Mouse (Mus musculus): ENCODE results near the gene Cntd1.

The Cntd1 gene

DNA sequence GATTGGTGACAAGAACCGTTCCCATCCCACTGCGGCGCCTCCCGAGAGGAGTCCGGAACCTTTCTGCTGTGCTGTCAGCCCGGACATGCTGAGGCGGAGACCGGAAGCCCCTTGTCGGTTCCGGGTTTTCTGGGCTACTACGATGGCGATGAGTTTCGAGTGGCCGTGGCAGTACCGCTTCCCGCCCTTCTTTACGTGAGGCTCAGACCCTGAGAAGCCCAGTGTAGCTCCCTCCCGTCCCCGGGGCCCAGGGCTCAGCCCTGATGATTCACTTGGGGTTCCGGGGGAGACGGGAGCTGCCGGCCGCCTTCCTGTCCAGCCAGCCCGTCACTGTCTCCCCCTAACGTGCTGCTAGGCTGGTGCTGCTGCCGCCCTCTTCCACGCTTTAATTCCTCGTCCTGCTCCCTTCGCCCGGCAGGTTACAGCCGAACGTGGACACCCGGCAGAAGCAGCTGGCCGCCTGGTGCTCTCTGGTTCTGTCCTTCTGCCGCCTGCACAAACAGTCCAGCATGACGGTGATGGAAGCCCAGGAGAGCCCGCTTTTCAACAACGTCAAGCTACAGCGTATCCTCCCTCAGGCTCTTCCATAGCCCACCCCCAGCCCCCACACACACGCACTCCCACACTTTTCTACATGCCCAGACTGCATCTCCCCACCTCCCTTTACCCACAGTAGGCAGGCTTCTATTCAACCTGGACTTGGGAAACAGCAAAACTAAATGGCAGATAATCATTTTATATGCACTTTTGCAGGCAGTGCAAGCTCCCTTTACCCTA is 25.0 kb upstream of the Cntd1 start, which contains the start of gene Vps25:
Gene Vps25 (plus strand): TSS at position 95 of the 777 bp plus-strand sequence.
- DNase-seq (ENCODE audit: low read depth, low spot score) = peak; percentile 70

DNA sequence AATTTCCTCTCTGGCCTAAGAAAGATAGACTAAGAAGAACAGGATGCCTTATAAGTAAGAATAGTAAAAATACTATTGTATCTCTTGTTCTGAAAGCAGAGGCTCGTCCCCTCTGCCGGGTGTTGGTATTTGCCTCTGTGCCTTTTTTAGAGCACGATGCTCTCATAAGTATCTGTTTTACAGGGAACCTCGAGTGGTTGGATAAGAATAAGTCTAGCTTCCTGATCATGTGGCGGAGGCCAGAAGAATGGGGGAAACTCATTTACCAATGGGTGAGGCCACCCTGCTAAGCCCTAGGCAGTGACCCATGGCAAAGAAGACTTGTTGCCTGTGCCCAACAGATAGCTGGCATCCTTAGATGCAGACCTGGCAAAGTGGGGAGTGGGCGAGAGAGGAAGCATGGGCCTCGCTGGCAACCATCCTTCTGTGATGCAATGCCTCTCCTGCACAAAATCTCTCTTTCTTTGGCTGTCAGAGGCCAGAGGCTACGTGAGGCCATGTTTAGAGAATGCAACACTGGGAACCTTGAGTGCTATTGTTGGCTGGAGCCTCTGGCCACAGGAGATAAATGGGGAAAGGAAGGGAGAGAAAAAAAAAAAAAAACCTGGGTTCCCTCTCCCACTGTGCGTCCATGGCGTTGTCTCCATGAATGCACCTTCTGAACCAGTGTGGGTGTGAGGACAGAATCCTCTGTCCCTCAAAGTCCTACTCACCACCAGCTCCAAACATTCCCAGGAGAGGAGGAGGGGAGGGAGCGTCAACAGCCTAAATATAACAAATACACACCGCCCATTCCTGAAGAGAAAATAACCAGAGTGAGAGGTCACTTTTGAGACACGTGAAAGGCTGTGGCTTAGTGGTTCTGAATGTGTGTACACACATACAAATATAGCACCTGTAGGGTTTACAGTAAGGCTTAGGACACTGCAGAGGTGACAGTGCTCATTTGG is 22.7 kb upstream of the Cntd1 start:
- DNase-seq (ENCODE audit: low read depth, low spot score) = no peak

DNA sequence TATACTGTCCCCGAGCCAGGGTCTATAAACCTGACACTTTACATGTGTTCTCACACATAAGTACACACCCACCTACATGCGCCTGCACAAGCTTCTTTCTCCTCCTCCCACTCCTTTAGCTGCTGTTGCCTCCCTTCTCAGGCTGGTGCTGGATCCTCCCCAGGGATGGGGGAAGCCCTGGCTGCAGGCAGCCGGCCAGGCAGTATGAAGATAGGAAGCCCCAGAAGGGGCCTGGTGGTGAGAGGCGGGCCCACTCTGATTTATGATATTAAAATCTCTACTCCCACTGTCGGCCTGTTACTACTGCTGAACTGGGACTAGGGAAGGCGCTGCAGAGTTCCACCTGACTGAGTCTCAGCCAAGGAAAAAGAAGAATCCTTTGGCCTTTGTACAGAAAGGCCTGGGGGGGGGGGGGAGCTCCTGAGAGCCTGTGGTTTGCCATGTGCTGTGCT is 19.5 kb upstream of the Cntd1 start:
- no peak for DNase-seq (ENCODE audit: low read depth, low spot score)

DNA sequence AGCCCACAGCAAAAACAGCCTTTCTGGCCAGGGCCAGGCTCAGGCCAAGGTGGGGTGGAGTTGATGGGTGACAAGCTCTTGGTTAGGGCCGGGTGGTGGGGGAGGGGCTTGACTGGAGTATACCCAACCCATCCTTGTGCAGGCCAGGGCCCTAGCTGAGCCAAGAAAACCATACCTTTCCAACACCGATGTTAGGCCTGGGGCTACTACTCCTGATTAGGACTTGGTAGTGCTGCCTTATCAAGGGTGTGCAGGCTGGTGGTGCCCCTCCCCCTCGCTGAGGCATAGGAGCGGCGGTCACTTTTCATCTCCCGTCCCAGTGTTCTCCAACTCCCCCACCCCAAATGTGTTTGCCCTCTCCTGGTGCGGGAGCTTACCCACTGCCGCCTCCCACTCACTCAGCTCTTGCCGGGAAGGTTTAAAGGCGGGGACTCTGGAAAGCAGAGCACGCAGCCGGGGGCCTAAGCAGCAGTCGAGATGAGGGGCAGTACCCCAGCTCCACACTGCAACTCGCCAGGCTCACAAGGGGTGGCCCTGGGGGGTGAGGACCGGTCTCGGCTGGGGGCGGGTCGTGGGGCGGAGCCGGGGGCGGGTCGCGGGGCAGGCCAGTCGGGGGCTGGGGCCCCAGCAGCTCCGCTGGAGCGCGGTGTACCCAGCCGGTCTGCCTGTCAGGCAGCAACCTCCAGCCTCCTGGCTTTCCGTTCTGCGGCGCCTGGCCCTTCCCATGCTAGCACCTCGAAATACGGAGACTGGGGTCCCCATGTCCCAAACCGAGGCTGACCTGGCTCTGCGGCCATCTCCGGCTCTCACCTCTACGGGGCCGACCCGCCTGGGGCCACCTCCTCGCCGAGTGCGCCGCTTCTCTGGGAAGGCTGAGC is 18.6 kb upstream of the Cntd1 start, which contains the start of gene Wnk4:
Gene Wnk4 (plus strand): TSS at position 620 of the 878 bp plus-strand sequence.
- DNase-seq (ENCODE audit: low read depth, low spot score) = no peak

DNA sequence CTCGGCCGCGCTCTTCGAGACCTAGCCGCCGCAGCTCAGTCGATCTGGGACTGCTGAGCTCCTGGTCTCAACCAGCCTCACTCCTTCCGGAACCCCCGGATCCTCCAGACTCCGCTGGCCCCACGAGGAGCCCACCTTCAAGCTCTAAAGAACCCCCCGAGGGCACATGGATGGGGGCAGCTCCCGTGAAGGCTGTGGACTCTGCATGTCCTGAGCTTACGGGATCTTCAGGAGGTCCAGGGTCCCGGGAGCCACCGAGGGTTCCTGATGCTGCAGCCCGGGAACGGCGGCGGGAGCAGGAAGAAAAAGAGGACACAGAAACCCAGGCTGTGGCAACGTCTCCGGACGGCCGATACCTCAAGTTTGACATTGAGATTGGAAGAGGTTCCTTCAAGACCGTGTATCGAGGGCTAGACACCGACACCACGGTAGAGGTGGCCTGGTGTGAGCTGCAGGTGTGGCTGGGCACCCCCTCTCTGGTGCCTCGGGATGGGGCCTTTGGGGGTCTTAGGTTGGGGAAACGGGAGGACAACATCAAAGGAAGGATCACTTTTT is 17.9 kb upstream of the Cntd1 start:
- DNase-seq (ENCODE audit: low read depth, low spot score) = no peak

DNA sequence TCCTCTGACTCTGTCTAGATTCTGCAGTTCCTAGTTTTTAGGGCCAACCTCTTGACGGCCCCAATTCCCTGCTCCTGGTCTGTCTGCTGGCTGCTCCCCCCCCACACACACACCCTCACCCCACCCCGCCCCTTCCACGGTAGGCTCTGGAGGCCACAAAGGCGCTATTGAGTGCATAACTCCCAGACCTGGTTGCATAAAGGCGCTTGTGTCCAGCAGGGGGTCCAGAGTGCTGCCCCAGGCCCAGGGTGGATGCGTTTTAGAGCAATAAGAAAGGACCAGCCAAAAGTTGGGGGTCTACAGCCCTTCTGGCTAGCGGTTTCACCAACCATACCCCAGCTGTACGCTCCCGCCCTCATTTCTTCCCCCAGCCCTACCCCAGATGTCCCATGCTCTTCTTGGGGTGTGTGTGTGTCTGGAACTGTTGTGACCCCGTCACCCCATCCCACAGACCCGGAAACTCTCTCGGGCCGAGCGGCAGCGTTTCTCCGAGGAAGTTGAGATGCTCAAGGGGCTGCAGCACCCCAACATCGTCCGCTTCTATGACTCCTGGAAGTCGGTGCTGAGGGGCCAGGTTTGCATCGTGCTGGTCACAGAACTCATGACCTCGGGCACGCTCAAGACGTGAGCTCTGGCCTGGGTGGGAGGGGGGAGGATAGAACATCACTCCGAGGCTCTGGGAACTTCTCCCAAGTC is 16.4 kb upstream of the Cntd1 start:
- no peak for DNase-seq (ENCODE audit: low read depth, low spot score)

DNA sequence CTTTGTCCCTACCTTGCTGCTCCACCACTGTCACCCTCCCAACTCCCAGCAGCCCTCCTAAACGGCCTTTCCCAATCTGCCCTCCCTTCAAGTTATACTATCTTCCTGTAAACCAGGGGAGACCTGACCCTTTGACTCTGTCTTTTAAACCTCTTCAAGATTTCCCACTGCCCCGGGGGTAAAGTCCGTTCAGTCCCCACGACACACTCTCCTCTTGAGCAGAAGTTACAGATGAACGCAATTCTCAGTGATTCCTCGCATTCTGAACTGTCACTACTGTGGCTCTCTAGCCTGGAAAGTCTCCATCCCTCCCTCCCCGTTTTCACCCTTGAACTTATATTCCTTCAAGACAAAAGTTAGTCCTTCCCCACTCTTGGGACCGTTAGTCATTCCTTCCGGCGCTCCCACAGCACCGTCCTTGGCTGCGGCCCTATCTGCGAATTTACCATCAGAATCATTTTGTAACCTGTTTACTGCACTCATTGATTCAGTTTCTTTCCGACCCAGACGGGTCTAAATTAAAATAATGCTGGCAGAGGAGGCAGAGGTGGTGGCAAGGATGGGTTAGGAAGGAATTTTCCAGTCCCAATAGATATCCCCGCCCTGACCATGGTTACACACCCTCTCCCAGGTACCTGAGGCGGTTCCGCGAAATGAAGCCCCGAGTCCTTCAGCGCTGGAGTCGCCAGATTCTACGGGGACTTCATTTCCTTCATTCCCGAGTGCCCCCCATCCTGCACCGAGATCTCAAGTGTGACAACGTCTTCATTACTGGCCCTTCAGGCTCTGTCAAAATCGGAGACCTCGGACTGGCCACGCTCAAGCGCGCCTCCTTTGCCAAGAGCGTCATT is 15.4 kb upstream of the Cntd1 start:
- no peak for DNase-seq (ENCODE audit: low read depth, low spot score)

DNA sequence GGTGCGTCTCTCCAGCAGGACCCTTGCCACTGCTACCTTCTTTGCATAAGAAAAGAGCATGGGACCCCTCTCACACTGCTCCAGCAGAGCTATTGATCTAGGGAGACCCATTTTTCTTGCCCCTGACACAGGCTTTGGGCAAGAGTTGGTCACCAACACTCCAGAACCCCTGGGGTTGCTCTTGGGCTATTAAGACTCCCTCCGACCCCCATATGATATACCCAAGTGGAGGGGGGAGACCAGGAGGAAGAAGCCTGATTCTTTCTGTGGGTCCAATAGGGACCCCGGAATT is 14.9 kb upstream of the Cntd1 start:
- no peak for DNase-seq (ENCODE audit: low read depth, low spot score)

DNA sequence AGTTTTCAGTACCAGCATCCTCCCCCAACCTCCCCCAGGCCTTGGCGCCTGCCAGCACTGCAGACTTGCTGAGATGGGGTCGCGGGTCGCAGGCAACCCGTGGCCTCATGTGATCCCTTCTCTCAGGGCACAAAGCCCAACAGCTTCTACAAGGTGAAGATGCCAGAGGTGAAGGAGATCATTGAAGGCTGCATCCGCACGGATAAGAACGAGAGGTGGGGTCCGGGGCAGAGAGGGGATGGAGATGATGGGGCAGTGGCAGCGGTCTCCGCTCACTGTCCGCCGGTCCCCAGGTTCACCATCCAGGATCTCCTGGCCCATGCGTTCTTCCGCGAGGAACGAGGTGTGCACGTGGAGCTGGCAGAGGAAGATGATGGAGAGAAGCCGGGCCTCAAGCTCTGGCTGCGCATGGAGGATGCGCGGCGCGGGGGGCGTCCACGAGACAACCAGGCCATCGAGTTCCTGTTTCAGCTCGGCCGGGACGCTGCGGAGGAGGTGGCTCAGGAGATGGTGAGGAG is 13.8 kb upstream of the Cntd1 start:
- no peak for DNase-seq (ENCODE audit: low read depth, low spot score)

DNA sequence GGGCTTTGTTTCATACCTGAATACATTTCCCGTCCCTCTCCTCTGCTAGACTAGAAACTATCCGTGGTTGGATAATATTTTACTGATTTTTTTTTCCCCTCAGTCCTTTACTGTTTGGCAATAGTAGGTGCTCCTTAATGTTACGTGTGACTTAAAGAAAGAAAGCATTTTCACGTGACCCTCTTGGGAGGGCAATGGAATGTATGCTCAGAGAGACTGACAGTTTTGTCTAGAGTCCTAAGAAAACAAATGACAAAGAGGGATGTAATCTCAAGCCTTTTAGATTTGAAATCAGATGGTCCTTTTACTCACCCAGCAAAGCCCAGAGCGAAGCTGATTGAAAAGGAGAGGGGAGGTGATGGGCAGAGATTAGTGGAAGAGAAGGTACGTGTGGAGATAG is 12.9 kb upstream of the Cntd1 start:
- DNase-seq (ENCODE audit: low read depth, low spot score) = no peak

DNA sequence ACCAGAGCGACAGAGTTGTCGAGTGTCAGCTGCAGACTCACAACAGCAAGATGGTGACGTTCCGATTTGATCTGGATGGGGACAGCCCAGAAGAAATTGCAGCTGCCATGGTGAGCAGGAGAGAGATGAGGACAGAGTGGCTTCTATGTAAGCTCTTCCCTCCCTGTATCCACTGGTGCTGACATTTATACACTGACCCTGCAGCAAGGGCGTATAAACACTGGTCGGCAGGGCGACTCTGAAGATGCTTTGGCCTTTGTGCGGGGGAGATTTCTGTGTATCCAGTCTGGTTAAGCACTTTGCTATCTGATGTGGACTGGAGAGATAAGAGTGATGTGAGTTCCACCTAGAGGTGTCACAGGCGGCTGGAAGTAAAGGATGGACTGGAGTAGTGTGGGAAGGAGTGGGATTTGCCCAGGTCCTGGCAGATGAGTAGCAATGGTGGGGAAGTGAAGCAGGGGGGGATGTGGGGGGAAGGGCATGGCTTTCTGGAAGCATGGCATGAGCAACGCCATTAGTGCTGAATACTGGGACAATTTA is 9.2 kb upstream of the Cntd1 start:
- DNase-seq (ENCODE audit: low read depth, low spot score) = no peak

DNA sequence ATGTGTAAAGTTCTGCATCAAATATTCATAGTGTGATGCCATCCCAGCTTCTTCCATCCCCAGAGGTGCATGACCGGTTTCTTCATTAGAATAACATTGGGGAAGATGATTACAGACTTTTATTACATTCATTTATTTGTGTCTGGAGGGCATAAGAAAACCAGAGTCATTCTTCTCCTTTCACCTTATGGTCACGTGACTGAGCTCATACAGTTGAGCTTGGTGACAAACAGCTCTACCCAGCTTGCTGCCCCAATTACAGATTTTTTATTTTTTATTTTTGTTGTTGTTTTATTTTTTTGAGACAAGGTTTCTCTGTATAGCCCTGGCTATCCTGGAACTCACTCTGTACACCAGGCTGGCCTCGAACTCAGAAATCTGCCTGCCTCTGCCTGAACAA is 6.4 kb upstream of the Cntd1 start:
- DNase-seq (ENCODE audit: low read depth, low spot score) = no peak

DNA sequence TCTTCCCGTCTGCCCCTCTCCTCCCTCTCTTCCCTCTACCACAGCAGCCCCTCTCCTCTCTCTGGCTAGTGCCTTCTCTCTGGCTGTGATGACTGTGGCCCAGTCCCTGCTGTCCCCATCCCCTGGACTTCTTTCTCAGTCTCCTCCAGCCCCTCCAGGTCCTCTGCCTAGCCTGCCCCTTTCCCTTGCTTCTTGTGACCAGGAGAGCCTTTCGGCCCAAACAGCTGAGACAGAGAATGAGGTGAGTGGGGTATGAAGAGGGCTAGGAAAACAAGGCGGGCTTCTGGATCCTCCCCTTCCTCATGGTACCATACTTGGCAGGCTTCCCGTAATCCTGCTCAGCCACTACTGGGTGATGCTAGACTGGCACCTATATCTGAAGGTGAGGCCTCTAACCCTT is 3.5 kb upstream of the Cntd1 start:
- DNase-seq (ENCODE audit: low read depth, low spot score) = no peak

DNA sequence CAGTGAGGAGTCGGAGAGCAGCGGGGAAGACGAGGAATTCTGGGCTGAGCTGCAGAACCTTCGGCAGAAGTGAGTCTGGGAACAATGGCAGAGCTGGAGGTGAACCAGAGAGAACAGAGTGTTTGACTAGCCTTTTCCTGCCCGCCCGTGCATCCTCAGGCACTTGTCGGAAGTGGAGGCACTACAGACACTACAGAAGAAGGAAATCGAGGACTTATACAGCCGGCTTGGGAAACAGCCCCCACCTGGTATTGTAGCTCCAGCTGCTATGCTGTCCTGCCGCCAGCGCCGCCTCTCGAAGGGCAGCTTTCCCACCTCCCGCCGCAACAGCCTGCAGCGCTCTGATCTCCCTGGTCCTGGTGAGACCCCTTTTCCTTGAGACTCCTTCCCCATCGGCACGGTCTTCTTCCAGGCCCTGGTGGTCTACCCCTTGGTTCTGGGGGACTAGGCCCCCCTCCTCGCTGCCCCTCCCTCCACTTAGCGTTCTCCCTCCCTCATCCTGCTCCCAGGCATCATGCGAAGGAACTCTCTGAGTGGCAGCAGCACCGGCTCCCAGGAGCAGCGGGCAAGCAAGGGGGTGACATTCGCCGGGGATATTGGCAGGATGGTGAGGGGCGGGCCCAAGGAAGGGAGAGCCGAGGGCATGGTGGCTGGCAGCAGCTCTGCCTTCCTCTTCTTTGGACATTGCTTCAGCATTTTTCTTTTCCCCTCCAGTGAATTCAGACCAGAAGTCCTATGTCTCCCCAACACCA is 2.3 kb upstream of the Cntd1 start:
- no peak for DNase-seq (ENCODE audit: low read depth, low spot score)

DNA sequence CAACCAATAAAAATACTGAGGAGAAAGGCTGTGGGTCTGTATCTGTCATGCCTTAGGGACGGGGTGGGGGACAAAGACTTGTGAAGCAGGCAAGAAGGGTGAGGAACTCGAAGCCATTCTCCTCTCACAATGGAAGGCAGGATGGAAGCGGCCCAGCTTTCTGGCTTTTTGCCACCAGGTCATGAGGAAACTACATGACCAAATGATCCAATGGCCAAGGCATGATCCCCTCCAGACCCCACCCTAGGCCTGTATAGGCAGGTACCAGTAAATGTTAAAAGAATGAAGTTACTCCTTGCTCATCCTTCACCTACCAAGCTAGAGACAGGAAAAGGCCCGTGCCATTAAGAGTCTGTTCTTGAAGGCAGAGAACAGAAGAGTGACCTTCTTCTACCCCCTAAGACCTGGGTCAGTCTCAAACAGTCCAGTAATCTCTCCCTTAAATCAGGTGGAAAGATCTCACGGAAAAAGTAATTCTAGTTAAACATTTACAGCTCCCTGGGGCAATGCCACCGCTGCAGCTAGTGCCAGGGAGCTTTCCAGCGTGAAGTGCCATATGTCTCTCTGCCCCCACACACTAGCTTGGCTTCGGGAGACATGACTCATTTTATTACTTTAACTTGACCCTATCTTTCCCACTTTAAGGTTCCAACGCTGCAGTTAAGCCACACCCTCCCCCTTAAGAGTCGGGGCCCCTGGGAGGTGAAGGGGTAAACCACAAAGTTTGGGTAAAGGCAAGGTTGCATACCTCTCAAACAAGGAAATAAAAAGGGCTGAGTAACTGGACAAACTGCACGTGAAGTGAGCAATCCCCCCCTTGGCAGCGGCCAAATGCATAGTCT is 1.2 kb upstream of the Cntd1 start:
- DNase-seq (ENCODE audit: low read depth, low spot score) = no peak

DNA sequence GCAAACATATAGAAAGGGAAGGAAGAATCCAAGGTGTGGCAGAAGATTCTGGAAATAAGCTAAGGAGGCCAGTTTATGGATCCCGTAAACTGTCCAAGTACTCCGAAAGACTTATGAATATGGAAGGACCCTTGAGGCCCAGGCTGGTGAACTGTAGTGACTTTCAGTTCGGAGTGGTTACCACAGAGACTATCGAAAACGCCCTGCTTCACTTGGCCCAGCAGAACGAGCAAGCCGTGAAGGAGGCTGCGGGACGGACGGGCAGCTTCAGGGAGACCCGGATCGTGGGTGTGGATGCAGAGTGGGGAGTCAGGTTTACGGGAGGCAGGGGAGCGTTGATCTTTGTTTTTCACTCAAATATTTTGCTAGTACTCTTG is 369 bp downstream of the Cntd1 start:
- no peak for DNase-seq (ENCODE audit: low read depth, low spot score)

DNA sequence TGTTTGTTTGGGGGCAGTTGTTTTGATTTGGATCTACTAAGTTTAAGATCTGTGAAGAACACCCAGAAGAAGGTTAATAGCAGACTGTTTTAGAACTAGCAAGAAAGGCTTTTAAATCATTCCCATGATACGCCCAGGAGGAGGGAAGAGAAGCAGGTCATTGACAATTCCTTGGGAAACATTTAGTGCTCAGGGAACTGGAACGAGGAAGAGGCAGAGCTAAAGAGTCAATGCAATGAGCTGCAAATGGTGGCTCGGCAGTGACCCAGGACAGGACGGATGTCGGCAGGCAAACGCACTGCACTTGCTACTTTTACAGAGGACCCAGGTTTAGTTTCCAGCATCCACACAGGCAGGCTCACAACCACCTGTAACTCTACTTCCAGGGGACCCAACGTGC is 2.0 kb downstream of the Cntd1 start:
- no peak for DNase-seq (ENCODE audit: low read depth, low spot score)

DNA sequence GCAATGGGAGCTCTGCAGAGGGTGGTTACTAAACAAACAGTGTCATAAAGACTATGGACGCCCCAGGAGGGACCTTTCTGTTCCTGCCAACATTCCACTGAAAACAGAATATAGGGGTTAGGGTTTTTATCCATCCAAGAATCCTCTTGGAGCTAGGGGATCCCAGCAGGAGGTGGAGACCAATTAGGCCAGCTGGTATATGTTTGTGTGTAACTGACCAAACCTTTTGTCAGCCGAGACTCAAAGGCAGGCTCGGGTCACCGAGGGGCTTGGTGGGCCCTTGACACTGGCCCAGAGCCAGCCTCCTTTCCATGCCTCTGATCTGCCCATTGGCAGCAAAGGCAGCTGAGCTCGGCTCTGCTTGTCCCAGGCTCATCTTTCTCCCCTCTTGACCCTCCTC is 4.1 kb downstream of the Cntd1 start:
- no peak for DNase-seq (ENCODE audit: low read depth, low spot score)

Measured in embryo, embryonic 11.5 days (tissue).